Mouse (Mus musculus): ENCODE measurements around the gene Cbx4. TPM values are rescaled to one million over a fixed set of nuclear protein-coding genes. Genes with fewer than 3 reads are reported as not detected.
A peak's percentile ranks its signal among the peaks of the same experiment; 100 is the strongest.

The Cbx4 gene
- polyA plus RNA-seq, 2 experiments from 2014 or later = 2.0 to 2.4 TPM

DNA sequence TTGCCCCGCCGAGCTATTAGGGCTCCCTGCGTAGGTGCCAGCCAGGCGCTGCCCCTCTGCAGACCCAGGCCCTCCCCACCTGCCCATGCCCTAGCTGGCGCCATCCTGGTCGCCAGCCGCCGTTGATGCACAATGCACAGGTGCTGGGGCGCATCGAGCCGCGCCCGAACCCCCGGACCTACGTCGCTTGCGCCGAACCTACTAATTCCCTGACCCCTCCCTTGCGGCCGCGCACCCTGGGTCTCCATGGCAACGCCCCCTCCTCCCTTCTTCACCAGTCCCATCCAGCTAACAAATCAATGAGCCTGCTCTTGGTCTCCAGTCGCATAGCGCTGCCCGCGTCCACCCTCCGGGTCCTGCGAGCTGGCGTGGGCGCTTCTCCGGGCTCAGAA, 44.7 kb downstream of the Cbx4 start:
- no peak for ATAC-seq

DNA sequence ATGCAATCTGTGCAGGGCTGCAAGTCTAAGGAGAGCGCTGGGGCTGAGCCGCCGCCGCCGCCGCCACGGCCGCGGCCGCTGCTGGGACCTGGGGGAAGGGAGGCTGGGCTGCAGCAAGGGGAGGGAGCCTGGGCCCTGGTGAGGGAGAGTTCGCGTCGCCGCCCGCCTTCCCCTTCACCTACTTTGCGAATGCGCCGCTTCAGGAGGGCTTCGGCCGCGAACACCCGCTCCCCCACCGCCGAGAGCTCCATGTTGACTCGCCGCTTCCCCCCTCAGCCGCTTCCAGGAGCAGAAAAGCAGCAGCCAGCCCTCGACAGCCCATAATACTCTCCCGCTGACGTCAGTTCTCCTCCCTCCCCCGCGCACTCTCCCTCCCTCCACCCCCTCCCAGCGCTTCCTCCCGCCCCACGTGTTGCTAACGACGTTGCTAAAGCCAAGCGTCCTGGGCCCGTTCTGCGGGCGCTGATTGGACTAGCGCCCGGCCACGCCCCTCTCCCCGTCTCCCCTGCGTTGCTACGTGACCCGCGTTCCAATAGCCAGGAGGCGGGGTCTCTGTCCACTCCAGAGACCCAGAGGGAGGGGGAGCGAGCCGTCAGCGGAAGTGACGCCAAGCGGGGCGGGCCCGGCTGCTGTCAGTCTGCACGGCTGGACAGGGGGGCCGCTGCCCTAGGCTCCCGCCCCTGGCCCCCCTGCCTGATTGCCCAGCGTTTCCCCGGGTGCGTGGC, 45.3 kb downstream of the Cbx4 start, which contains the start of gene Cbx8:
TSS of gene Cbx8 (minus strand) at position 370 of the 725 bp plus-strand sequence.
- peak; percentile 92 for ATAC-seq

DNA sequence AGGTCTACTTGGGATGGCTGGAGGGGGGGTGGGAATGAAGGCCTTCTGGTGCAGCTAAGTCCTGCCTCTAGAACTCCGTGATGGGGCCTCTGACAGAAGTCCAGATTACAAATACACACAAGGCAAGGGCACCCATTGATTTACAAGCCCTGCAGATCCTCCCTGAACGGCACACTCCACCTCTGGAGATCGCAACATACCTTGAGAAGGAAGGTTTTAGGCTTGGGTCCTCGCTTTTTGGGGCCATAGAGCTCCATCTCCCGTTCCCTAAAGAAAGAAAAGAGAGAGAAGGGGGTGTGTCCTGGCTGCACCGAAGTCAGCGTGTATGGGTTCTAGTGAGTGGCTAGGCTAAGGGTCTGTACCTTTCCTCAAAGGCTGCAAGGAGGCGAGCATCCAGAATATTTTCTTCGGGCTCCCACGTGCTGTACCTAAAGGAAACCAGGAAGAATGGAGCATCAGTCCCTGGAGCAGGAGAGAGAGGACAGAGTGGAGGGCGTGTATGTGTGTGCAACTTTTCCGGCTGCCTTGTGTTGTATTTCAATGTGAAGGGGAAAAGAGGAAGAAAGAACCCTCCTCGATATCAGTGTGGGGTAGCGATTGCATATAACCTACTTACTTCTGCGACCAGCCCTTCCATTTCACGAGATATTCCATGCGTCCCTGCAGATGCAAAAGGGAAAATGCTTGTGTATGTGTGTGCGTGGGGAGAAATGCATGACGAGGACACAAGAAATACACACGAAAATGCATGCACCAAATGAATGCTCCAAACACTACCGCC, 46.1 kb downstream of the Cbx4 start:
- ATAC-seq = no peak

DNA sequence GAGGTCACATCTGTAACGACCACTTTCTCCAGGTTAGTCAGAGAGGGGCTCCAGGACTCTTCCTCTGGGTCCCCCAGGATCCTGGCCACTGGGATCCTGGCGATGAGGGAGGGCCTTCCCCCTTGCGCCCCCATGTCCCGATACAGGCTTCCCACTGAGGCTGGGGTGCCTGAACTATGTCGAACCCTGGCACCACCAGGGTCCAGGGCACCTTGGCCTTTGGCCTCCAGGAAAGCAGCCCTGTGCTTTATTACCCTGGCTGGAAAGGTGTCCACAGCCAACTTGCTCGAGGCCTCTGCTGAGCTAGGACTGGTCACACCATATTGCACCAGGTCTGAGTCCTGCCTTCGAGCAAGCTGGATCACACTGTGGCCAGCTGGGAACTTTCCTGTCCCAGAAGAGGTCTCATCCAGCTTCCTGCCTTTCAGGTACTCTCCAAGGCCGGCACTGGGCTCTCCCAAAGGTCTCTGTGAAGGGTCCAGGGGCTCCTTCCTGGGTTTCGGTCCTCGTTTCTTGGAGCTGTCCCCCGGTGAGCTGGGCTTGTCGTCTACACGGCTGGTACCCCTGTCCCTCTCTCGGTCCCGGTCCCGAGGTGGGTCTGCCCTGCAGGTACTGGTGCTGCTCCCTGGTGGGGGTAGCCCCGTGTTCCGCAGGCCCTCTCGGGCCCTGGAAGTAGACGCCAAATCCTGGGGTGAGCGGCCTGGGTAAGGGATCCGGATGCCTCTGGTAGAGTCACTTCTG, 47.1 kb downstream of the Cbx4 start:
- no peak for ATAC-seq

DNA sequence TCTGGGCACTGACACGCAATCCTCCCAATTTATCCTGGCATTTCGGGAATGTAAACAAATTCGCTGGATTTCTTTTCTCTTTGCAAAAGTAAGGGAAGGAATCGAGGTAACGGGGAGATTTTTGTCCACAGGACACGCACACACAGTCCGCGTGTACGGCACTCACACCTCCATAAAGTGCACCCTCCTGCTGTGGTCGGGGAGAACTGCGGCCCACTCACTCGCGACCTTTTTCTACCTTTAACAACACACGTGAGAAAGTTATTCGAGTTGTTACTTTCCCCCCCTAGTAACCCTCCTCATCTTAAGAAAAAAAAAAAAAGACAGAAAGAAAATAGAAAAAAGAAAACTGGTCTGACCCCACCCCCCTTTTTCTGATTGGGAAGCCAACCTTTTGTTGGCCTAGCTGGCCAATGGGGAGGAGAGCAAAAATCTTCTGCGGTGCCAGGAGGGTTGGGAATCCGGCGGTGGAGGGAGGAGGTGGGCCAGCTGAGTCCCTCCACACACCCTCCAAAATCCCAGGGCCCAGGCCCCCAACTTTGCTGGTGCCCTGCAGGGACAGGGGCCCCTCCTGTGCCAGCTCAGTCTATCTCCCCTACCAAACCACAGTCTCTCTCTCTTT, 48.1 kb downstream of the Cbx4 start:
- no peak for ATAC-seq

DNA sequence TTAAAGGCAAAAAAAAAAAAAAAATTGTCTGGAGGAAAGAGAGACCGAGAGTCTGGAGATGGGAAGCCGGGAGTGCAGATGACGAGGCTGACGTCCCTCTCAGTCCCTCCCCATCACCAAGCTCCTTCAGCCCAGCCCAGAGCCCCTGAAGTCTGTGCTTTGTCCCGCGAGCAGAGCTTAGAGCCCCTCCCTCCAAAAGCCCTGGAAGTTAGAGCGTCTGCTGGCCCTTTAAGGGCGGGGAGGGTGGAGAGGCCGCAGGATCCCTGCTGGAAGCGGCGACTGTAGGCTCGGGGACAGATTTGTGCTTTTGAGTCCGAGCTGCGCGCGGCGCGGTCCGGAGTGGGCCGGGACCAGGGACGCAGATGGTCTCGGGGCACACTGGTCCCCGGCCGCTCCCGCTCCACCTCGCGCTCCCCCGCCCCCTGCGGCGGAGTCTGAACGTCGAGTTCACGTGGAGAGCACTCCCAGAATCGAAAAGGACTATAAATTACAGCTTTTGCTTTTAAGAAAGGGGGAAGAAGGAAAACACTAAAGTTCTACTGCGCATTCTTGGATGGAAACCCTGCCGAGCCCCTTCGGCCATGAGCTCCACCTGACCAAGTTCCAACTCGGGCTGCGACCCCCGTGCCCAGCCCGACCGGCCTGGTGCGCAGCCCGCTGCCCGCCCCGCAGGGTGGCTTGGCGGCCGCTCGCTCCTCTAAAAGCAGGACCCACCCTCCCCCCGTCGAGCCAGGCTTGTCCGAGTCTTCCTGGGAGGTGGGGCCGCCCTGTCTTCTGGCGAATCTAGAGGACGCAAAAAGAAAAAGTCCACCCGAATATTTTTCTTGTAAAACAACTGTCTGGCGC, 48.9 kb downstream of the Cbx4 start:
- no peak for ATAC-seq

DNA sequence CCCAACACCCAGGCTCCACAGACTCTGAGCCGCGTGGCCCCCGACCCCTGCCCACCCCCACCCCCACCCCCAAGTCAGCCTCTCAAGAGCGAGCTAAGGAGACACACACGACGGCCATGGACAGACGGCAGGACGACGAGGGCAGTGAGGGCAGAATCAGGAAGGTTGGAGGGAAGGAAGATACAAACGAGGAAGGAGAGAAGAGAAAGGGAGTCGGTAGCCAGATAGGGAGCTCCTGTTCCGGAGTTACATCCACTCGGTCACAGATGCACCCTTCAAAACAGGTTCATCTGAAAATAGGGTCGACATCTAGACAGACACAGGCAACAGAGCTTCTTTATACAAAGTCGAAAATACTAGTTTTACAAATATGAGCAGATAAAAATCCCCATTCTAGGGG, 49.6 kb downstream of the Cbx4 start:
- ATAC-seq = no peak

DNA sequence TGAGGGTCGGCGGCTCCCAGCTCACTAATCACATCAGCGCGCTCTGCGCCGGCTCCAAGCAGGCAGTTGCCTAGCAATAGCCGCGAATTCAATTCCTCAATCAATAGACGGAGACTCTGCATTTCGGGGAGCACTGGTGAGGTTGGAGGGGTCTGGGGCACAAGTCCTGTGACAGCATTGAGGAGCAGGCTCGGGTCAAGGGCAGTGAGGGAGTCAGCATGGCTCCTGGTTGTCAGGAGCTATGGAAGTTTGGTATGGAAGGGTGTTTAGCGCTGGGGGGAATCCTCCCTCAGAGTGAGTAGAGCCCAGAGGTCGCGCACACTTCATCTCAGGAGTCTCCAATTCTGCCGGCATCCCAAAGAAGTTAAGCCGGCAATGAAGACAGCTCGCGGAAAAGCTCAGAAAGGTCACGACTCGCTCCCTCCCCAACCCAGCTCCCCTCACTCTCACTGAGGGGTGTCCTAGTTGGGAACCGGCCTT, 50.3 kb downstream of the Cbx4 start:
- no peak for ATAC-seq

DNA sequence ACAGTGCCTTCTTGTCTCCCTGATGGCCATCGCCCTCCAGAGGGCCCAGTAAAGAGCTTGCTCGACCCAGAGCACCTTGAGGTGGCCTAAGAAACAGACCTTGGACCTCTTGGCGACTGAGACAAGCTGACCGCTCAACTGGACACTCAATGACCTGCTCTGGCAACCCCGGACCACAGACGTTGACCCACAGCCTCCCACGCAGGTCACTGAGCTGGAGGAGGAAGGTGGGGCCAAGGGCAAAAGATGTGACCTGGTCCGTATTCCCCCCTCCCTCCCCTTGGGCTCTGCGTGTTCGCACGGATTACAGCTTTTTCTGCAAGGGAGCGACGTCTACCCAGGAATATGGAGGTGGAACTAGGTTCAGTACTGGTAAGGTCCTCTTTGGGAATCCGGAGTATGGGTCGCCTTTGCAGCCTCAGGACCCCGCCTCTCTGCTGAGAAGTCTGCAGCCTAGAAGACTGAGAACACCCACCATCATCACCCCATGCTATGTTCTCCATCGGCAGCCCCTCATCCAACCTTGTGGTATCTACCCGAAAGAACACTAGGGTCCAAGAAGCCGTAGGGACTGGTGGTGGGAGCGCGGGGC, 50.8 kb downstream of the Cbx4 start:
- ATAC-seq = no peak

DNA sequence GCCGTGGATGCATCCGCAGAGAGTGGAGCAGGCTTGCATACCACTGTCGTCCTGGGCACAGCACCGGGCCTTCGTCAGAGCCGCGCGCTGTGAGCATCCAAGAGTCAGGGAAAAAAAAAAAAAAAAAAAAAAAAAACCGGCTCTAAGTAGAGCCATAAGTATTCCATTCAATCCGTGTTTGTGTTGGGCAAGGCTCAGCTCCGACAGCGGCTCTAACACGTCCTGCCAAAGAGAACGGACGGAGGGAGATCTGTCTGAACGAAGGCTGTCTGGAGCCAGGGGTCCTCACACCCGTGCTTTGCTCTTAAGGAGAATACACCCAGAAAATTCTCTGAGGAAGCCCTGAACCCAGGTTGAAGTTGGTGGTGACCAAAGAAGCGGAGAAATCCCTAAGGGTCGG, 51.4 kb downstream of the Cbx4 start:
- no peak for ATAC-seq

DNA sequence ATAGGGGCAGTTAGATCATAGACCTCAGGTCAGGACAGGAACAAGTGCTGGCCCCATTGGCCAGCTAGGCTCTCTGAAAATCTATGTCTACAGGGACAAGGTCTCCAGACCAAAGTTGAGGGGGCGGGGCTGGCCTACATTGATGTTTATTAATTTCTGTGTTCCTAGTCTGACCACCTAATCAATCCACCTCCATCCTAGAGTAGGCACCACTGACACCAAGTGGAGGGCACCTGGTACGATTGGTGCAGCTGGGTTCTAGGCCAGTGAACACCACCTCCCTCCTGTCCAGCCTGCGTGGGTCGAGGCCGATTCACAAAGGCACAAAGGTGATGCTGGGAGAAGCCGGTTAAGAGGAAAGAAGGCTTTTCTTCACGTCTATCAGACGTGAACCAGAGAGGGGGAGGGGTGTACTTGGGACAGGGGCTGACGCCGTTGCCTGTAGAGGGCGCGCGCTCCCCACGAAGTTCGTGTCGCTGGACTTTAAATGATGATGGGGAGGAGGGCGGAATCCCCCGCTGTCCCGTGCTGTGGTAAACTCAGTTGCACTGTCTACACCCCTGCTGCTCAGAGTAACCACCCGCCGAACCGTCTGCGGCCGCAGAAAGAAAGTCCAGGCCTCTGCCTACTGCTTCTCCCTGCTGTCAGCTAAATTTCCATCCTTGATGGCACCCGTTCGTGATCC, 52.0 kb downstream of the Cbx4 start:
- ATAC-seq = peak; percentile 65

Other genes with a start within 250 kb of the Cbx4 start
- gene Rbfox3, start 174.6 kb downstream of the Cbx4 start, polyA plus RNA-seq (2017; shearing (Covaris generic)) = under 1 TPM in 1 of 2 experiments, not detected in 1; 0.11 TPM
- gene Enpp7, start 98.0 kb downstream of the Cbx4 start, polyA plus RNA-seq (2017; shearing (Covaris generic)) = not detected
- gene Cbx2, start 63.3 kb downstream of the Cbx4 start, polyA plus RNA-seq (2017; shearing (Covaris generic)) = 1 to 10 TPM; 1.1 to 1.4 TPM
- 1 to 10 TPM; 5.3 to 7.5 TPM for gene Cbx8, start 45.3 kb downstream of the Cbx4 start, polyA plus RNA-seq (2017; shearing (Covaris generic))
- gene Tbc1d16, start 142.3 kb upstream of the Cbx4 start, polyA plus RNA-seq (2017; shearing (Covaris generic)) = under 1 TPM; 0.75 to 0.78 TPM
- gene Ccdc40, start 142.4 kb upstream of the Cbx4 start, polyA plus RNA-seq (2017; shearing (Covaris generic)) = 1 to 10 TPM; 1.0 to 2.0 TPM
- gene Gaa, start 181.7 kb upstream of the Cbx4 start, polyA plus RNA-seq (2017; shearing (Covaris generic)) = 10 to 100 TPM in 1 of 2 experiments, 1 to 10 TPM in 1; 5.9 to 11.6 TPM
- 100 to 1,000 TPM; 170 to 190 TPM for gene Eif4a3, start 213.9 kb upstream of the Cbx4 start, polyA plus RNA-seq (2017; shearing (Covaris generic))
- gene Card14, start 221.5 kb upstream of the Cbx4 start, polyA plus RNA-seq (2017; shearing (Covaris generic)) = under 1 TPM in 1 of 2 experiments, not detected in 1; 0.25 TPM